Mouse (Mus musculus) WW6 (cell line): ENCODE data around the gene Prss29.

Experiments used
- DNase-seq: peaks from one replicate; pipeline ENCODE4 v3.0.0-alpha.2; 2013; ENCODE audit warnings: low read depth, low spot score

Prss29 gene

GRCm38 (mm10) chr17:25318354-25318753 lies at the start of gene Prss29:
Prss29 (plus strand) TSS chr17:25318654.
- DNase-seq, result no peak

- no peak for DNase-seq
Observed at GRCm38 (mm10) chr17:25270795-25271335, 47.6 kb upstream of the Prss29 start.

- DNase-seq, result no peak
Observed at GRCm38 (mm10) chr17:25272326-25272725, 46.1 kb upstream of the Prss29 start.

GRCm38 (mm10) chr17:25272951-25273705 lies 45.3 kb upstream of the Prss29 start:
- DNase-seq, result no peak

GRCm38 (mm10) chr17:25273706-25274501 lies 44.5 kb upstream of the Prss29 start:
- peak; percentile 94 for DNase-seq

GRCm38 (mm10) chr17:25274571-25275346 lies 43.7 kb upstream of the Prss29 start, which contains the start of gene Ube2i:
Ube2i (minus strand) TSS chr17:25274622.
- no peak for DNase-seq

GRCm38 (mm10) chr17:25275833-25276232 lies 42.6 kb upstream of the Prss29 start:
- no peak for DNase-seq

GRCm38 (mm10) chr17:25282133-25282532 lies 36.3 kb upstream of the Prss29 start:
- peak; percentile 65 for DNase-seq

GRCm38 (mm10) chr17:25285033-25285432 lies 33.4 kb upstream of the Prss29 start:
- DNase-seq, result peak; percentile 59

GRCm38 (mm10) chr17:25288842-25289241 lies 29.6 kb upstream of the Prss29 start:
- no peak for DNase-seq

- no peak for DNase-seq
Observed at GRCm38 (mm10) chr17:25290411-25290810, 28.0 kb upstream of the Prss29 start.

GRCm38 (mm10) chr17:25293495-25293894 lies 25.0 kb upstream of the Prss29 start:
- DNase-seq, result no peak

- no peak for DNase-seq
Observed at GRCm38 (mm10) chr17:25294111-25294510, 24.3 kb upstream of the Prss29 start.

- no peak for DNase-seq
Observed at GRCm38 (mm10) chr17:25298094-25298493, 20.4 kb upstream of the Prss29 start, which contains the start of gene Prss34. Prss34 (plus strand) TSS chr17:25298394.

- no peak for DNase-seq
Observed at GRCm38 (mm10) chr17:25308346-25308745, 10.1 kb upstream of the Prss29 start, which contains the start of gene Prss28. Prss28 (plus strand) TSS chr17:25308646.

GRCm38 (mm10) chr17:25320819-25321218 lies 2.4 kb downstream of the Prss29 start:
- DNase-seq, result no peak

- no peak for DNase-seq
Observed at GRCm38 (mm10) chr17:25322930-25323329, 4.5 kb downstream of the Prss29 start.

GRCm38 (mm10) chr17:25332321-25332720 lies 13.9 kb downstream of the Prss29 start:
- DNase-seq, result no peak

- DNase-seq, result peak; percentile 45
Observed at GRCm38 (mm10) chr17:25333943-25334342, 15.5 kb downstream of the Prss29 start.

- no peak for DNase-seq
Observed at GRCm38 (mm10) chr17:25338218-25338617, 19.8 kb downstream of the Prss29 start.

GRCm38 (mm10) chr17:25340003-25340402 lies 21.5 kb downstream of the Prss29 start:
- no peak for DNase-seq
